Mouse (Mus musculus) liver, postnatal 0 days (tissue): ENCODE results near the gene Tex19.1.

Source experiments
- CTCF ChIP-seq: sonication (generic); IDR thresholded peaks from 2 replicates; pipeline ENCODE4 v1.5.1; 2016; ENCODE audit warnings: antibody characterized with exemption, low read depth
- EP300 ChIP-seq: IDR thresholded peaks from 2 replicates; pipeline ENCODE4 v1.6.1; 2016; ENCODE audit warnings: antibody characterized with exemption, low read depth, mild to moderate bottlenecking

DNA sequence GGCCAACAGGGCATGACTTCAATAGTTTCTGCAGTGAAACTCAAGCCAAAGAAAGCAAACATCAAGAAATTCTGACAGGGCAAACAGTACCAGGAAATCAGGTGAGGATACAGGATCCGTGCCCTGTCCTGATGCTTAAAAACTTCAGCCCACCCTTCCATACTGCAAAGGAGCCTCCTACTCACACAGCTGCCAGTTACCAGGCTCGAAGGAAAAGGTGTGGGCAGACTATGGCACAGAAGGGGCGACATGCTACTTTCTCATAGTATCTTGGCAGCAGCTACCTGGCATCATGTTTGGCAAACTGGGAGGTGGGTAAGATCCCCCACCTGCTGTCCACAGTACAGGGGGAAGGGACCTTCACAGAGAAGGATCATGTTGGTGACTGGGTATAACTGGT is 47.5 kb downstream of the Tex19.1 start:
- TF ChIP-seq CTCF, result no peak
- no peak for TF ChIP-seq EP300
